Mouse (Mus musculus) heart, embryonic 14.5 days (tissue): ENCODE results near the gene Gm9844. TPM values are rescaled to one million over a fixed set of nuclear protein-coding genes. Genes with fewer than 3 reads are reported as not detected.

Source experiments
- polyA plus RNA-seq: library from polyadenylated mRNA; unstranded; fragments of >200 nt; fragmentation: Nextera tagmentation; extraction: Ambion mirVana; gene quantifications from 2 replicates; pipeline ENCODE4 v1.2.1, GENCODE M21; 2014

Gm9844 gene
- polyA plus RNA-seq, 1 experiment from 2014 or later: 14.2 TPM

Other genes with a start within 250 kb of the Gm9844 start
- not detected in 2 replicates for gene Lypd3, start 225.7 kb upstream of the Gm9844 start, polyA plus RNA-seq
- not detected in 2 replicates for gene Tex101, start 185.5 kb upstream of the Gm9844 start, polyA plus RNA-seq
- gene BC049730, start 153.0 kb upstream of the Gm9844 start, polyA plus RNA-seq: not detected in 2 replicates
- not detected in 2 replicates for gene Gm4763, start 135.3 kb upstream of the Gm9844 start, polyA plus RNA-seq
- gene Cd177, start 101.9 kb upstream of the Gm9844 start, polyA plus RNA-seq: not detected in 2 replicates
- not detected in 2 replicates for gene Ceacam10, start 85.0 kb upstream of the Gm9844 start, polyA plus RNA-seq
- gene Lypd4, start 7.7 kb downstream of the Gm9844 start, polyA plus RNA-seq: not detected in 2 replicates
- not detected in 2 replicates for gene Dmrtc2, start 7.8 kb downstream of the Gm9844 start, polyA plus RNA-seq
- 1,418 and 1,656 TPM in 2 replicates for gene Rps19, start 22.2 kb downstream of the Gm9844 start, polyA plus RNA-seq
- gene Cd79a, start 35.2 kb downstream of the Gm9844 start, polyA plus RNA-seq: not detected in 2 replicates
- gene Arhgef1, start 40.7 kb downstream of the Gm9844 start, polyA plus RNA-seq: 58.4 and 63.3 TPM in 2 replicates
- gene Gm4881, start 82.3 kb downstream of the Gm9844 start, polyA plus RNA-seq: not detected in 2 replicates
- 254 and 263 TPM in 2 replicates for gene Rabac1, start 110.5 kb downstream of the Gm9844 start, polyA plus RNA-seq
- 0.67 and 0.76 TPM in 2 replicates for gene Atp1a3, start 143.7 kb downstream of the Gm9844 start, polyA plus RNA-seq
- 5.7 and 8.3 TPM in 2 replicates for gene Grik5, start 210.1 kb downstream of the Gm9844 start, polyA plus RNA-seq
- gene Zfp574, start 210.4 kb downstream of the Gm9844 start, polyA plus RNA-seq: 14.5 and 14.8 TPM in 2 replicates